Mouse (Mus musculus) kidney, embryonic 14.5 days (tissue): ENCODE measurements around the gene Arhgap21. TPM values are rescaled to one million over a fixed set of nuclear protein-coding genes. Genes with fewer than 3 reads are reported as not detected.

Source experiments
- ATAC-seq: fragments of 200-750 bp; cut with Nextera tagmentation; 2 replicates; pipeline ENCODE4 v1.8.0; 2017; ENCODE audit warnings: moderate number of reproducible peaks, mild to moderate bottlenecking, moderate TSS enrichment, moderate library complexity; ENCODE audit not compliant: low FRiP score, low TSS enrichment
- H3K27ac ChIP-seq: fragments of 300-500 bp; sonication (generic); 2 replicates; pipeline ENCODE4 v1.5.1; 2014; ENCODE audit warnings: low read depth, mild to moderate bottlenecking, low read length, moderate library complexity, mixed read lengths
- H3K27me3 ChIP-seq: fragments of 300-500 bp; sonication (generic); 2 replicates; pipeline ENCODE4 v1.6.1; 2014; ENCODE audit warnings: mild to moderate bottlenecking, low read length; ENCODE audit not compliant: control insufficient read depth, insufficient read depth
- H3K36me3 ChIP-seq: fragments of 300-500 bp; sonication (generic); 2 replicates; pipeline ENCODE4 v1.6.1; 2014; ENCODE audit warnings: low read length, mixed read lengths; ENCODE audit not compliant: control insufficient read depth, insufficient read depth
- H3K4me1 ChIP-seq: fragments of 300-500 bp; sonication (generic); 2 replicates; pipeline ENCODE4 v1.6.1; 2014; ENCODE audit warnings: low read length, mixed read lengths; ENCODE audit not compliant: control insufficient read depth, insufficient read depth
- H3K4me2 ChIP-seq: fragments of 300-500 bp; sonication (generic); replicated peaks from 2 replicates; pipeline ENCODE4 v1.6.1; 2014; ENCODE audit warnings: low read depth, mild to moderate bottlenecking, low read length
- H3K4me3 ChIP-seq: fragments of 300-500 bp; sonication (generic); 2 replicates; pipeline ENCODE4 v1.5.1; 2014; ENCODE audit warnings: mild to moderate bottlenecking, low read length
- H3K9ac ChIP-seq: fragments of 300-500 bp; sonication (generic); 2 replicates; pipeline ENCODE4 v1.6.1; 2014; ENCODE audit warnings: low read depth, mild to moderate bottlenecking, low read length, moderate library complexity
- H3K9me3 ChIP-seq: fragments of 300-500 bp; sonication (generic); 2 replicates; pipeline ENCODE4 v1.6.1; 2016; ENCODE audit warnings: low read length; ENCODE audit not compliant: control insufficient read depth
- WGBS: fragments of 180-500 bp; shearing (Covaris S2); extraction: QIAGEN DNeasy Blood & Tissue Kit; methylation state at CpG from one replicate; pipeline ENCODE4 v1.1.7; 2014; 5-methylcytosine and 5-hydroxymethylcytosine counted together
- polyA plus RNA-seq: library from polyadenylated mRNA; unstranded; fragments of >200 nt; fragmentation: Nextera tagmentation; extraction: Ambion mirVana; gene quantifications from 2 replicates; pipeline ENCODE4 v1.2.1, GENCODE M21; 2014

Arhgap21 gene
- polyA plus RNA-seq, 1 experiment from 2014 or later, result 15.9 TPM

GRCm38 (mm10) chr2:20813986-20814385 lies 154.7 kb downstream of the Arhgap21 start:
- Histone ChIP-seq H3K36me3 (peaks cover 14% of the 10 kb centered on the region), H3K9ac (no peak overlapping the region), H3K4me1 (no peaks in the 10 kb centered on the region), H3K4me3 (no peak overlapping the region), H3K27ac (no peak overlapping the region), H3K4me2 (no peak overlapping the region), H3K27me3 (no peaks in the 10 kb centered on the region), H3K9me3 (no peaks in the 10 kb centered on the region)
- no peak for ATAC-seq
- WGBS, result 86% methylated on average over 2 of the region's 2 CpGs

GRCm38 (mm10) chr2:20811506-20811905 lies 157.2 kb downstream of the Arhgap21 start:
- Histone ChIP-seq H3K27ac (no peak overlapping the region), H3K27me3 (no peaks in the 10 kb centered on the region), H3K4me2 (no peak overlapping the region), H3K4me1 (no peaks in the 10 kb centered on the region), H3K9me3 (no peaks in the 10 kb centered on the region), H3K4me3 (no peak overlapping the region), H3K9ac (no peak overlapping the region), H3K36me3 (peaks cover 36% of the 10 kb centered on the region)
- 85% methylated on average over 8 of the region's 8 CpGs for WGBS
- ATAC-seq, result no peak

- H3K9ac ChIP-seq, result no peak overlapping the region
- WGBS, result 90% methylated on average over 8 of the region's 8 CpGs
- peaks cover 83% of the 10 kb centered on the region for H3K36me3 ChIP-seq
Observed at GRCm38 (mm10) chr2:20801236-20801890, 167.3 kb downstream of the Arhgap21 start.

More at GRCm38 (mm10) chr2:20801236-20801890, 167.3 kb downstream of the Arhgap21 start:
- Histone ChIP-seq H3K4me3 (no peak overlapping the region), H3K4me2 (no peak overlapping the region), H3K27ac (no peak overlapping the region), H3K9me3 (no peaks in the 10 kb centered on the region), H3K27me3 (no peaks in the 10 kb centered on the region), H3K4me1 (no peaks in the 10 kb centered on the region)
- no peak for ATAC-seq

Other genes with a start within 250 kb of the Arhgap21 start
- 0.35 and 0.59 TPM in 2 replicates for gene Enkur, start 236.5 kb upstream of the Arhgap21 start, polyA plus RNA-seq
- 5.2 and 8.8 TPM in 2 replicates for gene Thnsl1, start 236.8 kb upstream of the Arhgap21 start, polyA plus RNA-seq